Mouse (Mus musculus) lung, embryonic 15.5 days (tissue): ENCODE results near the gene Efcab9. TPM values are rescaled to one million over a fixed set of nuclear protein-coding genes. Genes with fewer than 3 reads are reported as not detected.

ENCODE experiments used
- ATAC-seq: fragments of 200-750 bp; cut with Nextera tagmentation; 2 replicates; pipeline ENCODE4 v1.8.0; 2017; ENCODE audit warnings: moderate number of reproducible peaks, borderline replicate concordance; ENCODE audit not compliant: low FRiP score, low TSS enrichment; ENCODE audit errors: extremely low read depth
- H3K27ac ChIP-seq: fragments of 300-500 bp; sonication (generic); 2 replicates; pipeline ENCODE4 v1.5.1; 2015; ENCODE audit warnings: moderate library complexity, mild to moderate bottlenecking, inconsistent platforms
- H3K27me3 ChIP-seq: fragments of 300-500 bp; sonication (generic); 2 replicates; pipeline ENCODE4 v1.6.1; 2015; ENCODE audit warnings: inconsistent platforms
- H3K36me3 ChIP-seq: fragments of 300-500 bp; sonication (generic); 2 replicates; pipeline ENCODE4 v1.6.1; 2015; ENCODE audit warnings: inconsistent platforms
- H3K4me1 ChIP-seq: fragments of 300-500 bp; sonication (generic); 2 replicates; pipeline ENCODE4 v1.6.1; 2015; ENCODE audit warnings: inconsistent platforms
- H3K4me2 ChIP-seq: fragments of 300-500 bp; sonication (generic); 2 replicates; pipeline ENCODE4 v1.6.1; 2015; ENCODE audit warnings: inconsistent platforms, mild to moderate bottlenecking, moderate library complexity
- H3K4me3 ChIP-seq: fragments of 300-500 bp; sonication (generic); 2 replicates; pipeline ENCODE4 v1.5.1; 2015; ENCODE audit warnings: mild to moderate bottlenecking, inconsistent platforms
- H3K9ac ChIP-seq: fragments of 300-500 bp; sonication (generic); 2 replicates; pipeline ENCODE4 v1.6.1; 2015; ENCODE audit warnings: inconsistent platforms
- H3K9me3 ChIP-seq: fragments of 300-500 bp; sonication (generic); 2 replicates; pipeline ENCODE4 v1.6.1; 2016; ENCODE audit warnings: inconsistent platforms
- WGBS: fragments of 180-500 bp; shearing (Covaris S2); methylation state at CpG from one replicate; pipeline ENCODE4 v1.1.7; 2015; 5-methylcytosine and 5-hydroxymethylcytosine counted together
- polyA plus RNA-seq: library from polyadenylated mRNA; unstranded; fragments of >200 nt; fragmentation: Nextera tagmentation; extraction: Ambion mirVana; gene quantifications from 2 replicates; pipeline ENCODE4 v1.2.1, GENCODE M21; 2015

Gene Efcab9
- polyA plus RNA-seq, 1 experiment from 2014 or later: 0.81 TPM

DNA sequence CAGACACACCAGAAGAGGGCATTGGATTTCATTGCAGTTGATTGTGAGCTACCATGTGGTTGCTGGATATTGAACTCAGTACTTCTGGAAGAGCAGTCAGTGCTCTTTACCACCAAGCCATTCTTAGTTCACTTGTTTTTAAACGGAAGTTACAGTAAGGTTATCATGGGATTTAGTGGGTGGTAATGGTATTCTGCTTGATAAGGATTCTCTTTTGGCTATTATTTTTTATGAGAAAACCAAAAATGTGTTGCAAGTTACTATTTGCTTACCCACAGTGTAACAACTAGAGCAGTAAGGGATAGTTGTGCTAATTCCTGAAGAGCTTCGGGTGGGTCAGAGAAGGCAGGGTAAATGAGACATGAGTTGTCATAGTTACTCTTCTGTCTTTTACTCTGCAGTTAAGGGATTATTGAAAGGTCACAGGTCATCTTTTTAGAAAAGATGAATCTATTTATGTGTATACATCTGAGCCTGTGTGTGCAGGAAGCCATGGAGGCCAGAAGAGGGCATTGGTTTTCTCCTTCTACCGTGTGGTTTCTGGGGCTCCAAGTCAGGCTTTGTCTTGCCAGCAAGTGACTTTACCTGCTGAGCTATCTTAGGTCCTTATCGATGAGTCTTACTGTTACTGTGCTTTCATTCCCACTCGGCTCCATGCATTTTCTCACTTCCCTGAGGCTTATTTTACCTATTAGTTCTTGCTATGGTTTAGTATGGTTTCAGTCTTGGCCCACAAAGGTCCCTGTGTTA, 56.2 kb downstream of the Efcab9 start:
- no peak overlapping the region for H3K27ac ChIP-seq
- peaks cover 7% of the 10 kb centered on the region; the same call in 1 of the 2 replicates for H3K4me1 ChIP-seq
- no peak for ATAC-seq
- no peak overlapping the region for H3K9ac ChIP-seq
- H3K4me2 ChIP-seq: no peak overlapping the region
- no peaks in the 10 kb centered on the region for H3K36me3 ChIP-seq
- no peaks in the 10 kb centered on the region for H3K27me3 ChIP-seq
- 80% methylated on average over 5 of the region's 5 CpGs for WGBS
- H3K9me3 ChIP-seq: no peaks in the 10 kb centered on the region
- no peak overlapping the region for H3K4me3 ChIP-seq

DNA sequence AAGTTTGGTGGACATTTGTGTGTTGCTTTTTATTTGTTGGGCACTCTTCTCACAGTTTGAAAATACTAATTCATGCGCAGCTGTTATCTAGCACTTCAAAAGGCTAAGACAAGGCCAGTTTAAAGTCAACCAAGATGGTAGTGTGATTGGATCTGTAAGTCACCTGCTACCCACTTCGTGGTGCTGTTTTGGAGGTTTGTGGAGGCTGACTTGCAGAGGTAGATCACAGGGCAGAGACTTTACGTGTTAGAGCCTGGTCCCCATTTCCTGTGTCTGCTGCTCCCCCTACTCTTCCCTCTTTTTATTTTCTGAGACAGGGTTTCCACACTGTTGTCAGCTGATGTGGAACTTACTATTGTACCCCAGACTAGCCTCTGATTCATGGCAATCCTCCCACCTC, 57.2 kb downstream of the Efcab9 start:
- Histone ChIP-seq H3K4me3 (no peak overlapping the region), H3K9ac (no peak overlapping the region), H3K27ac (no peak overlapping the region), H3K36me3 (no peaks in the 10 kb centered on the region), H3K4me1 (0 out of 2 replicates have a peak, but pooled peaks cover 2% of the 10 kb centered on the region), H3K9me3 (no peaks in the 10 kb centered on the region), H3K4me2 (no peak overlapping the region), H3K27me3 (no peaks in the 10 kb centered on the region)
- WGBS: 67% methylated on average over 3 of the region's 3 CpGs
- no peak for ATAC-seq

Other genes with a start within 250 kb of the Efcab9 start
- 7,834 and 8,642 TPM in 2 replicates for gene Hba-a1, start 248.6 kb downstream of the Efcab9 start, polyA plus RNA-seq
- gene Hbq1b, start 245.1 kb downstream of the Efcab9 start, polyA plus RNA-seq: 1.4 and 2.8 TPM in 2 replicates
- 21,194 and 23,046 TPM in 2 replicates for gene Hba-a2, start 235.6 kb downstream of the Efcab9 start, polyA plus RNA-seq
- 0.97 and 1.5 TPM in 2 replicates for gene Hbq1a, start 232.0 kb downstream of the Efcab9 start, polyA plus RNA-seq
- 21.8 and 24.3 TPM in 2 replicates for gene Sh3pxd2b, start 184.3 kb downstream of the Efcab9 start, polyA plus RNA-seq
- gene Ubtd2, start 76.7 kb downstream of the Efcab9 start, polyA plus RNA-seq: 46.8 and 48.4 TPM in 2 replicates
- 1.9 and 2.9 TPM in 2 replicates for gene Stk10, start 1.2 kb upstream of the Efcab9 start, polyA plus RNA-seq
- 84.9 and 85.5 TPM in 2 replicates for gene Fbxw11, start 110.6 kb upstream of the Efcab9 start, polyA plus RNA-seq